Mouse (Mus musculus) G1E (cell line): ENCODE measurements around the gene Ncbp2.

Experiments used
- CTCF ChIP-seq: IDR thresholded peaks from 2 replicates; pipeline ENCODE4 v1.5.1; 2012; ENCODE audit warnings: low read depth, low read length, inconsistent platforms, mixed read lengths
- GATA1 ChIP-seq: IDR thresholded peaks from 2 replicates; pipeline ENCODE4 v1.6.1; 2012; ENCODE audit warnings: borderline replicate concordance, low read length, inconsistent platforms, mixed read lengths
- GATA2 ChIP-seq: IDR thresholded peaks from 2 replicates; pipeline ENCODE4 v1.6.1; 2012; ENCODE audit warnings: low read depth, low read length, inconsistent platforms, borderline replicate concordance
- POLR2AphosphoS5 ChIP-seq: IDR thresholded peaks from 2 replicates; pipeline ENCODE4 v1.6.1; 2012; ENCODE audit warnings: low read depth, low read length, inconsistent platforms; ENCODE audit not compliant: insufficient replicate concordance
- TAL1 ChIP-seq: conservative IDR thresholded peaks from 2 replicates; pipeline ENCODE4 v1.6.1; 2012; ENCODE audit warnings: low read depth, low read length, inconsistent platforms, mixed read lengths

GRCm38 (mm10) chr16:31947901-31948316 lies 404 bp upstream of the Ncbp2 start:
- TF ChIP-seq CTCF, result no peak
- no peak for TF ChIP-seq GATA1
- no peak for TF ChIP-seq TAL1
- TF ChIP-seq POLR2AphosphoS5, result no peak
- TF ChIP-seq GATA2, result no peak
